Mouse (Mus musculus) right cerebral cortex, postnatal 4 days (tissue): ENCODE results near the gene Tnpo1.

Experiments used
- DNase-seq: peaks from one replicate; pipeline ENCODE4 v3.0.0-alpha.2; 2022

Tnpo1 gene

GRCm38 (mm10) chr13:98924897-98925485 lies 1.2 kb downstream of the Tnpo1 start:
- DNase-seq, result no peak

- no peak for DNase-seq
Observed at GRCm38 (mm10) chr13:98922806-98923205, 3.4 kb downstream of the Tnpo1 start.

- DNase-seq, result no peak
Observed at GRCm38 (mm10) chr13:98921276-98921675, 4.9 kb downstream of the Tnpo1 start.

GRCm38 (mm10) chr13:98920300-98920699 lies 5.9 kb downstream of the Tnpo1 start:
- no peak for DNase-seq

GRCm38 (mm10) chr13:98919695-98920094 lies 6.5 kb downstream of the Tnpo1 start:
- no peak for DNase-seq

- DNase-seq, result no peak
Observed at GRCm38 (mm10) chr13:98917851-98918250, 8.3 kb downstream of the Tnpo1 start.

- DNase-seq, result no peak
Observed at GRCm38 (mm10) chr13:98915591-98915990, 10.6 kb downstream of the Tnpo1 start.

- no peak for DNase-seq
Observed at GRCm38 (mm10) chr13:98914844-98915212, 11.4 kb downstream of the Tnpo1 start.

- DNase-seq, result no peak
Observed at GRCm38 (mm10) chr13:98914010-98914843, 12.0 kb downstream of the Tnpo1 start.

GRCm38 (mm10) chr13:98913196-98913595 lies 13.0 kb downstream of the Tnpo1 start:
- DNase-seq, result no peak

GRCm38 (mm10) chr13:98912602-98913001 lies 13.6 kb downstream of the Tnpo1 start:
- DNase-seq, result no peak

GRCm38 (mm10) chr13:98910801-98911200 lies 15.4 kb downstream of the Tnpo1 start:
- no peak for DNase-seq

- no peak for DNase-seq
Observed at GRCm38 (mm10) chr13:98904608-98905007, 21.6 kb downstream of the Tnpo1 start.

- no peak for DNase-seq
Observed at GRCm38 (mm10) chr13:98902366-98903025, 23.7 kb downstream of the Tnpo1 start.

- DNase-seq, result no peak
Observed at GRCm38 (mm10) chr13:98899550-98899949, 26.6 kb downstream of the Tnpo1 start.

- DNase-seq, result no peak
Observed at GRCm38 (mm10) chr13:98897577-98897976, 28.6 kb downstream of the Tnpo1 start.

GRCm38 (mm10) chr13:98896434-98897126 lies 29.6 kb downstream of the Tnpo1 start:
- DNase-seq, result no peak

GRCm38 (mm10) chr13:98896013-98896412 lies 30.2 kb downstream of the Tnpo1 start:
- no peak for DNase-seq

- no peak for DNase-seq
Observed at GRCm38 (mm10) chr13:98894900-98895299, 31.3 kb downstream of the Tnpo1 start.

GRCm38 (mm10) chr13:98891443-98891842 lies 34.7 kb downstream of the Tnpo1 start:
- no peak for DNase-seq

- DNase-seq, result peak; percentile 72
Observed at GRCm38 (mm10) chr13:98890871-98891219, 35.3 kb downstream of the Tnpo1 start.

- peak; percentile 57 for DNase-seq
Observed at GRCm38 (mm10) chr13:98890137-98890870, 35.9 kb downstream of the Tnpo1 start.

GRCm38 (mm10) chr13:98889211-98889610 lies 37.0 kb downstream of the Tnpo1 start:
- no peak for DNase-seq
